Mouse (Mus musculus): ENCODE measurements around the gene Eno1. TPM values are rescaled to one million over a fixed set of nuclear protein-coding genes. Genes with fewer than 3 reads are reported as not detected.

Eno1 gene
- total and polyA plus RNA-seq, 2 experiments = 283 to 392 TPM

DNA sequence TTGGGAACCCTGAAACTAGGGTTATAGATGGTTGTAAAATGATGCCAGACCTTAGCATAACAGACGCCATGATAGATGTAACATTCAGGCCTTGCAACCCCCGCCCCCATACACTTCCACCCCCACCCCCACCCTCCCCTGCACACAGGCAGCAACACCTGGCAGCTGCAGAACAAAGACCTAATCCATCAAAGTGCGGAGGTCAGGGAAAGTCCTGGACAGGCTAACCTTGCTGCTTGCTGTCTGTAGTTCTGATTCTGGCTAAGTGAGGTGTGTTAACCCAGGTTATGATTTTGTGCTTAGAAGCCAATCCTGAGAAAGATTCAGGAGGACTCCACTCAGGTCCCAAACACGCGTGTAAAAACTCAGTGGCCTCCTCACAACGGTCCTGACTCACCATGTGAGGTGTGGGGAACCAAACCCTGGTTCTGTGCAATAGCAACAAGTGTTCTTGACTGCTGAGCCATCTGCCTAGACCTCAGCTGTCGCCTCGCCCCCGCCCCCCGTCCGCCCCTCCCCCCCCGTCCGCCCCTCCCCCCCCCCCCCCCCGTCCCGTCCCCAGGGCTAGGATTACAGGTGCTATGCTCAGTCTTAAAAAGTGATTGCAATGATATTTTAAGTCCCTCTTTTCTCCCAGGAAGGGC, 6.7 kb upstream of the Eno1 start:
- H3K36me3 ChIP-seq (ENCODE audit: control insufficient read depth, insufficient read depth, low read length) = no peaks in the 10 kb centered on the region
- no peak overlapping the region for H3K4me3 ChIP-seq (ENCODE audit: insufficient read depth, low read depth, low read length)
- no peaks in the 10 kb centered on the region for H3K27me3 ChIP-seq (ENCODE audit: control insufficient read depth, insufficient read depth, low read length)
- TF ChIP-seq POLR2A (IDR thresholded peaks at IDR 0.05; ENCODE audit: extremely low read depth, insufficient read depth, low read length) (no peak), CTCF (IDR thresholded peaks at IDR 0.05; ENCODE audit: low read depth, low read length) (no peak)
- peaks cover 24% of the 10 kb centered on the region for H3K4me1 ChIP-seq (ENCODE audit: control insufficient read depth, insufficient read depth, low read length)
- peak overlapping the region; percentile 96 for H3K27ac ChIP-seq (replicated peaks; ENCODE audit: insufficient read depth, low read depth, low read length)
- 0 out of 2 replicates have a peak overlapping the region, but pooled peaks have one; percentile 24 for H3K9ac ChIP-seq (ENCODE audit: low read depth, low read length)
- WGBS = 25% methylated on average over 8 of the region's 15 CpGs
- peak; percentile 84 for DNase-seq (ENCODE audit: extremely low read depth, low read depth, low spot score)
- no peaks in the 10 kb centered on the region for H3K79me2 ChIP-seq (ENCODE audit: control insufficient read depth, insufficient read depth, low read length)

DNA sequence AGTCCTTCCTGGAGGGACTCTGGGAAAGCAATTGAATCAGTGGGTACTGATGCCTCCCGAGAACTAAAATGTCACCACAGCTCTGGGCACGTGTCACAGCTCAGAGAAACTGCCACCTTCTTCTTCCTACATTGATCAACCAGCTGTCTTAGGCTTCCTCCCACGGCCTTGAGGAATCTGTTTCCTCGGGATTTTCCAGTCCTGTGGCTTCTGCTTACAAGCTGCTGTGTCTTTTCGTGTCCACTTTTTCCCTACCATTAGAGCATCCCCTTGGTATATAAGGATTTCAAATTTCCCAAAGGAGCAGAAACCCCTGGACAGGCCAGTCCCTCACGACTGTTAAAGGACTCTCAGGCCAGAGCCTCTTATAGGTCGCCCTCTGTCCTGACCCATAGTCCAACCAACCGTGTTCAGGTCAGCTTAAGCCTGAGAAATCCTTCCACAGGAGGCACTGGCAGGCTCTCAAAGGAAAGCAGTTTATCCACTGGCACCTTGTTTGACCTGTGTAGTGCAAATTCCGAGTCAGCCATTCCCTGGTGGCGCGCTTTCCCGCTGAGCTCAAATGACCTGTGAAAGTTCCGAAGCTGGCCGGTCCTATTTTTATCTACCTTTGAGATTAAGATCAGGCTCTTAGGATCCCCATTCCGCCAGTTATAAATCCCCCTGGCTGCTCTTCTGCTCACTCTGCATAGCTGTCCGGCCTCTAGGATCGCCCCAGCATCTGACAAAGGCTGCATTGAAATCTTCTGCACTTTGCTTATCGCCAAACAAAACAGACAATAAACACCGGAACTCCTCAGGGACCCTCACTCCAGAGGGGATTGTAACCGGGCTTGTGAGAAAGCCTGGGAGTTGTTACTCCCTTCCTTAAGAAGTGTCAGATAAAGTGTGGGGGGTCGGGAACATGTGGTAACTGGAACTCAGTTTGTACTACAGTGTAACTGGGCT, 5.8 kb upstream of the Eno1 start:
- TF ChIP-seq CTCF (IDR thresholded peaks at IDR 0.05; ENCODE audit: low read depth, low read length) (0 out of 2 replicates have a peak, but pooled peaks have one; percentile 7), POLR2A (IDR thresholded peaks at IDR 0.05; ENCODE audit: extremely low read depth, insufficient read depth, low read length) (no peak)
- H3K36me3 ChIP-seq (ENCODE audit: control insufficient read depth, insufficient read depth, low read length) = no peaks in the 10 kb centered on the region
- peaks cover 27% of the 10 kb centered on the region for H3K4me1 ChIP-seq (ENCODE audit: control insufficient read depth, insufficient read depth, low read length)
- 27% methylated on average over 21 of the region's 21 CpGs for WGBS
- no peaks in the 10 kb centered on the region for H3K79me2 ChIP-seq (ENCODE audit: control insufficient read depth, insufficient read depth, low read length)
- DNase-seq (ENCODE audit: extremely low read depth, low read depth, low spot score) = peak; percentile 98
- no peak overlapping the region for H3K4me3 ChIP-seq (ENCODE audit: insufficient read depth, low read depth, low read length)
- H3K9ac ChIP-seq (ENCODE audit: low read depth, low read length) = peak overlapping the region; percentile 48
- peak overlapping the region; percentile 96 for H3K27ac ChIP-seq (replicated peaks; ENCODE audit: insufficient read depth, low read depth, low read length)
- H3K27me3 ChIP-seq (ENCODE audit: control insufficient read depth, insufficient read depth, low read length) = no peaks in the 10 kb centered on the region

DNA sequence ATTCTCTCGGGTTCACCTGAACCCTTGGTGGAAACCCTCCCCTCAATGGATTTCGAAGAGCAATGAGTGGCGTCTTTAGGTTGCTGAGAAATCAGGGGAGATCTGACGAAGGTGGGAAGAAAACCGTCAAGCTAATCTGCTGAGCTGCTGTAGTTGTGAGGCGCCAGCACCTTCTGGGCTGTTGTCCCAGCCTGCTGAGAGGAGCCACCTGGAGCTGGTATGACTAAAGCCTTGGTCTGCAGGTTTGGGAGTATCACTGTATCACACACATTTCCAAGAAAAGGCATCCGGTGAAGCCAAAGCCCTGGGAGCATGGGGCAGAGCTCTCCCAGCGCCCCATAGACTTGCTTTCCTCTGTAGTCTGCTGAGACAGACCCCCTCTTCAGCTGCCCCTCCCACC, 4.7 kb upstream of the Eno1 start:
- no peak overlapping the region for H3K27ac ChIP-seq (replicated peaks; ENCODE audit: insufficient read depth, low read depth, low read length)
- H3K4me3 ChIP-seq (ENCODE audit: insufficient read depth, low read depth, low read length) = no peak overlapping the region
- H3K9ac ChIP-seq (ENCODE audit: low read depth, low read length) = no peak overlapping the region
- H3K79me2 ChIP-seq (ENCODE audit: control insufficient read depth, insufficient read depth, low read length) = no peaks in the 10 kb centered on the region
- no peaks in the 10 kb centered on the region for H3K27me3 ChIP-seq (ENCODE audit: control insufficient read depth, insufficient read depth, low read length)
- no peaks in the 10 kb centered on the region for H3K36me3 ChIP-seq (ENCODE audit: control insufficient read depth, insufficient read depth, low read length)
- TF ChIP-seq POLR2A (IDR thresholded peaks at IDR 0.05; ENCODE audit: extremely low read depth, insufficient read depth, low read length) (no peak), CTCF (IDR thresholded peaks at IDR 0.05; ENCODE audit: low read depth, low read length) (no peak)
- peaks cover 28% of the 10 kb centered on the region for H3K4me1 ChIP-seq (ENCODE audit: control insufficient read depth, insufficient read depth, low read length)
- WGBS = 85% methylated on average over 8 of the region's 8 CpGs
- DNase-seq (ENCODE audit: extremely low read depth, low read depth, low spot score) = no peak

DNA sequence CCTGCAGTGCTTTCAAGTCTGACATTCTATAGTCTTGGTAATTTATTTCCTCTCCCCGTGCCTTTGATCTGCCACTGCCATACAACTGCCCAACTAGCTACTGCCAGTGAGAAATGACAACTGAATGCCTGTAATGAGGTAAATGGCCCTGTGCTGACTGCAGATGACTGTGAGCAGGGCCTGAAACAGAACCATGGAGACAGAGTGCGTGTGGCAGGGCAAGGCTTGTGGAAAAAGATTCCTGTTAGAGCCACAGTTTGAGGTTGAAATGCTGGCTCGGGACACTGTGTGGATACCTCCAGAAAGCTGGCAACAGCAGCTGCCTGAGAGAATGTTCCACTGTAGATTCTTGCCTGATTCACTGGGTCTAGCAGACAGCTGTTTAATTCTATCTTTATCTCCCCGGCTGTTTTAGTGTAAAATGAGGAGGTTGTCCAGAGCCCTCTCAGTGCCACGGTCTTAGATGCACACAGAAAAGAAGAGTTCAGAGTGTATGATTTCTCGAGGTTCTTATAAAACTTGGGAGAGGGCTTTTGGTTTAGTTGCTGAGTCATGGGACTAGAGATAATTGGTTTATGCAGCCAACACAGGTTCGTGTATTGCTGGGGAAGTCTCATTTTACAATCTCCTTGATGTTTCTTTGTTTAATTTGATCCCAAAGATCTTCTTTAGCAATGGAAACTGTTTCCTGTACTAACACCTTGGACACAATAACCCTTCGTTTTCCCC, 1.8 kb upstream of the Eno1 start:
- peaks cover 25% of the 10 kb centered on the region for H3K4me1 ChIP-seq (ENCODE audit: control insufficient read depth, insufficient read depth, low read length)
- no peak overlapping the region for H3K4me3 ChIP-seq (ENCODE audit: insufficient read depth, low read depth, low read length)
- no peak overlapping the region for H3K27ac ChIP-seq (replicated peaks; ENCODE audit: insufficient read depth, low read depth, low read length)
- H3K27me3 ChIP-seq (ENCODE audit: control insufficient read depth, insufficient read depth, low read length) = no peaks in the 10 kb centered on the region
- WGBS = 74% methylated on average over 8 of the region's 8 CpGs
- H3K9ac ChIP-seq (ENCODE audit: low read depth, low read length) = no peak overlapping the region
- no peak for TF ChIP-seq POLR2A (IDR thresholded peaks at IDR 0.05; ENCODE audit: extremely low read depth, insufficient read depth, low read length)
- TF ChIP-seq CTCF (IDR thresholded peaks at IDR 0.05; ENCODE audit: low read depth, low read length) = no peak
- no peak for DNase-seq (ENCODE audit: extremely low read depth, low read depth, low spot score)
- peaks cover 4% of the 10 kb centered on the region; the same call in 1 of the 2 replicates for H3K36me3 ChIP-seq (ENCODE audit: control insufficient read depth, insufficient read depth, low read length)
- peaks cover 11% of the 10 kb centered on the region for H3K79me2 ChIP-seq (ENCODE audit: control insufficient read depth, insufficient read depth, low read length)

DNA sequence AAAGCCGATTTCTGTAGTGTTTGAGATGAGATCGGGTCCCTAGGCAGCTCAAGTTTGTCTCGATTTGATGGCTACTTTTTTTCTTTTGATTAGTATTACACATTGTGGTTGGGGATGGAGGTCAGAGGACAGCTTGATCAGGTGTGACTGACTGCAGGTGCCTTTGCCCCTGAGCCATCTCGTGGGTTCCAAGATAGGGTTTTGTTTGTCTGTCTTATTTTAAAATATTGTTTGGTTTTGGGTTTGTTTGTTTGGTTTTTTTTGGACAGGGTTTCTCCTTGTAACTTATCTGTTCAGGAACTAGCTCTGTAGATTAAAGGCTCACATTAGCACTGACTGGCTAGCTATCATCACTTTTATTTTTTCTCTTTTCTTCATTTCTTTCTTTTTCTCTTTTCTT, 936 bp upstream of the Eno1 start:
- no peak overlapping the region for H3K9ac ChIP-seq (ENCODE audit: low read depth, low read length)
- peaks cover 13% of the 10 kb centered on the region for H3K79me2 ChIP-seq (ENCODE audit: control insufficient read depth, insufficient read depth, low read length)
- no peak overlapping the region; the same call in 1 of the 2 replicates for H3K27ac ChIP-seq (replicated peaks; ENCODE audit: insufficient read depth, low read depth, low read length)
- DNase-seq (ENCODE audit: extremely low read depth, low read depth, low spot score) = peak; percentile 68
- TF ChIP-seq POLR2A (IDR thresholded peaks at IDR 0.05; ENCODE audit: extremely low read depth, insufficient read depth, low read length) = no peak
- no peak for TF ChIP-seq CTCF (IDR thresholded peaks at IDR 0.05; ENCODE audit: low read depth, low read length)
- H3K27me3 ChIP-seq (ENCODE audit: control insufficient read depth, insufficient read depth, low read length) = no peaks in the 10 kb centered on the region
- H3K36me3 ChIP-seq (ENCODE audit: control insufficient read depth, insufficient read depth, low read length) = peaks cover 8% of the 10 kb centered on the region; the same call in 1 of the 2 replicates
- H3K4me3 ChIP-seq (ENCODE audit: insufficient read depth, low read depth, low read length) = no peak overlapping the region
- H3K4me1 ChIP-seq (ENCODE audit: control insufficient read depth, insufficient read depth, low read length) = peaks cover 22% of the 10 kb centered on the region
- WGBS = 55% methylated on average over 4 of the region's 4 CpGs

Measured in liver, adult 2 months (tissue).